8 mouse cellular contexts compared by ENCODE assay signal in genomic region chr2:174858011-174858834, GRCm38 (mm10).
DNase-seq lines count a peak whose midpoint lies in the region; ATAC-seq and TF ChIP-seq lines count a peak whose summit lies in the region.
"Had no signal": no experiment of that assay in that cellular context is flagged by ENCODE, and none has a peak within 500 bp of the region (broad histone marks: within the 10 kb centered on the region; RNA-seq: fewer than 3 reads in every experiment).

No protein-coding gene starts in this region.

- no peaks in the 10 kb centered on the region for H3K9me3 ChIP-seq in intestine, postnatal 0 days (ENCODE audit: control insufficient read depth)
- no peaks in the 10 kb centered on the region for H3K9me3 ChIP-seq in midbrain, embryonic 13.5 days

- intact Hi-C loops in left cerebral cortex, postnatal 14 days (cut with DNase I), result loop anchor here (2.0 to 5.0 kb wide), 3 partner anchors 44 to 545 kb away; no protein-coding TSS in a partner anchor

- peak; percentile 56; the same call in 1 of the 2 replicates for ATAC-seq in intestine, postnatal 0 days
- ATAC-seq in midbrain, embryonic 13.5 days, result peak; percentile 73

- WGBS in intestine, postnatal 0 days, result 22% methylated on average over 15 of the region's 15 CpGs
- 21% methylated on average over 15 of the region's 15 CpGs for whole genome bisulfite sequencing in midbrain, embryonic 13.5 days

- TF ChIP-seq CTCF in intestine, postnatal 0 days (IDR thresholded peaks at IDR 0.05; ENCODE audit: low read depth), result peak; percentile 82

- H3K27me3 ChIP-seq in intestine, postnatal 0 days (replicated peaks; ENCODE audit: control insufficient read depth, insufficient read depth, low read length), result no peaks in the 10 kb centered on the region
- no peaks in the 10 kb centered on the region for H3K27me3 ChIP-seq in midbrain, embryonic 13.5 days

- 0 out of 2 replicates have a peak overlapping the region, but pooled peaks have one; percentile 7 for H3K27ac ChIP-seq in intestine, postnatal 0 days (ENCODE audit: low read depth, low read length)
- peak overlapping the region; percentile 79 for H3K27ac ChIP-seq in midbrain, embryonic 13.5 days

- no peaks in the 10 kb centered on the region for H3K36me3 ChIP-seq in intestine, postnatal 0 days (ENCODE audit: control insufficient read depth, insufficient read depth)
- H3K36me3 ChIP-seq in midbrain, embryonic 13.5 days, result no peaks in the 10 kb centered on the region

- DNase-seq in adrenal gland, postnatal 14 days, result peak; percentile 81
- peak; percentile 37 for DNase-seq in embryo, embryonic 9.5 days (ENCODE audit: extremely low spot score)
- DNase-seq in heart, adult 11 months, result peak; percentile 99
- peak; percentile 88 to 94 for DNase-seq in left cerebral cortex, postnatal 14 days (ENCODE audit: low spot score in 2 of 2)
- DNase-seq in spleen, adult 18-20 months, result peak; percentile 53

- H3K4me3 ChIP-seq in intestine, postnatal 0 days (ENCODE audit: low read depth, low read length), result no peak overlapping the region
- no peak overlapping the region for H3K4me3 ChIP-seq in midbrain, embryonic 13.5 days (replicated peaks)
- H3K4me3 ChIP-seq: myocyte had no signal

- H3K4me2 ChIP-seq in intestine, postnatal 0 days (replicated peaks; ENCODE audit: low read depth), result 0 out of 2 replicates have a peak overlapping the region, but pooled peaks have one; percentile 13
- H3K4me2 ChIP-seq in midbrain, embryonic 13.5 days (replicated peaks), result no peak overlapping the region

- H3K4me1 ChIP-seq in intestine, postnatal 0 days (replicated peaks; ENCODE audit: control insufficient read depth, insufficient read depth, low read length), result no peaks in the 10 kb centered on the region
- H3K4me1 ChIP-seq in midbrain, embryonic 13.5 days (replicated peaks), result peaks cover 18% of the 10 kb centered on the region

- H3K9ac ChIP-seq in intestine, postnatal 0 days (ENCODE audit: low read depth, low read length), result no peak overlapping the region
- peak overlapping the region; percentile 53; the same call in 1 of the 2 replicates for H3K9ac ChIP-seq in midbrain, embryonic 13.5 days (replicated peaks)

Comparison
In these comparisons a context has a peak if more than half of its experiments do, and no peak if none do; other contexts are left out.
1. DNase-seq: peak in every context shown above with its lines; median percentile 99 in heart, adult 11 months; 91 in left cerebral cortex, postnatal 14 days; 81 in adrenal gland, postnatal 14 days; 53 in spleen, adult 18-20 months; 37 in embryo, embryonic 9.5 days.